Mouse (Mus musculus) lung, postnatal 25 days (tissue): ENCODE measurements around the gene Cers3.

Source experiments
- DNase-seq: peaks from one replicate; pipeline ENCODE4 v3.0.0; 2022; ENCODE audit warnings: low spot score

Cers3 gene

GRCm38 (mm10) chr7:66779944-66780942 lies 36.9 kb downstream of the Cers3 start:
- no peak for DNase-seq

- no peak for DNase-seq
Measured at GRCm38 (mm10) chr7:66786476-66786875, 43.2 kb downstream of the Cers3 start.

GRCm38 (mm10) chr7:66787816-66788215 lies 44.5 kb downstream of the Cers3 start:
- DNase-seq, result no peak

GRCm38 (mm10) chr7:66789860-66790748 lies 46.8 kb downstream of the Cers3 start:
- peak; percentile 55 for DNase-seq

GRCm38 (mm10) chr7:66791022-66791421 lies 47.7 kb downstream of the Cers3 start:
- DNase-seq, result no peak

- no peak for DNase-seq
Measured at GRCm38 (mm10) chr7:66796909-66797308, 53.6 kb downstream of the Cers3 start.

- no peak for DNase-seq
Measured at GRCm38 (mm10) chr7:66797345-66797744, 54.0 kb downstream of the Cers3 start.

GRCm38 (mm10) chr7:66798826-66799225 lies 55.5 kb downstream of the Cers3 start:
- DNase-seq, result no peak

- no peak for DNase-seq
Measured at GRCm38 (mm10) chr7:66800784-66801183, 57.5 kb downstream of the Cers3 start.

- DNase-seq, result no peak
Measured at GRCm38 (mm10) chr7:66801785-66802184, 58.5 kb downstream of the Cers3 start.

GRCm38 (mm10) chr7:66803798-66804197 lies 60.5 kb downstream of the Cers3 start:
- no peak for DNase-seq

- DNase-seq, result no peak
Measured at GRCm38 (mm10) chr7:66806801-66807200, 63.5 kb downstream of the Cers3 start.

GRCm38 (mm10) chr7:66810436-66810835 lies 67.1 kb downstream of the Cers3 start:
- DNase-seq, result no peak

- no peak for DNase-seq
Measured at GRCm38 (mm10) chr7:66811294-66811693, 68.0 kb downstream of the Cers3 start.

- no peak for DNase-seq
Measured at GRCm38 (mm10) chr7:66812289-66812688, 69.0 kb downstream of the Cers3 start.

GRCm38 (mm10) chr7:66812737-66813136 lies 69.4 kb downstream of the Cers3 start:
- DNase-seq, result no peak

- no peak for DNase-seq
Measured at GRCm38 (mm10) chr7:66813172-66813571, 69.9 kb downstream of the Cers3 start.

GRCm38 (mm10) chr7:66815526-66815925 lies 72.2 kb downstream of the Cers3 start:
- no peak for DNase-seq

- DNase-seq, result peak; percentile 56
Measured at GRCm38 (mm10) chr7:66820034-66820433, 76.7 kb downstream of the Cers3 start.

- no peak for DNase-seq
Measured at GRCm38 (mm10) chr7:66830803-66831202, 87.5 kb downstream of the Cers3 start.

- DNase-seq, result peak; percentile 52
Measured at GRCm38 (mm10) chr7:66831295-66831694, 88.0 kb downstream of the Cers3 start.

GRCm38 (mm10) chr7:66839463-66840007 lies 96.2 kb downstream of the Cers3 start, which contains the start of gene Adamts17:
TSS of gene Adamts17 (plus strand) at chr7:66839735.
- DNase-seq, result peak; percentile 96
